Mouse (Mus musculus): Measurements from ENCODE around the gene Bcam. TPM values are rescaled to one million over a fixed set of nuclear protein-coding genes. Genes with fewer than 3 reads are reported as not detected.

Bcam gene
- polyA plus RNA-seq (2016; fragmentation: Nextera tagmentation; extraction: Ambion mirVana), result 68.3 and 79.4 TPM in 2 replicates

DNA sequence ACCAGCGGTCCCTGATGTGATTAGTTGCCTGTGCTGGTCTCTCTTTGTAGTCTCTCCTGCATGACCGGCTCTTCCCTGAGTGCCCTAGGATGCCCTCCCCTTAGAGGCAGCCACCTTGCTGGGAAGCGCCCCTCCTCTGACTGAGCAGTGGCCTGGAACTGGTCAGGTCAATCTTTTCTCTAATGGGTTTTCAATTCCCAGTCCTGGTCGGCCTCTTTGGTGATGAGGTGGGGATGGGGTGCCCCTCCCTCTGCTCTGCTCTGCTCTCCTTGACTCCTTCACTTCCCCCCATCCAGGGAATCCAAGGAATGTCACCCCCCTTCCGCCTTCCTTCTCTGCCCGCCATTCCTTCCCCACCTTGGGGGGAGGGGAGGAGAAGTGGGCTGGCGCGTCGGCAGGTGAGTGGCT lies at the start of gene Bcam:
Gene Bcam (minus strand): TSS at position 33 of the 408 bp plus-strand sequence.
- H3K4me1 ChIP-seq, result peaks cover 39% of the 10 kb centered on the region
- DNase-seq (ENCODE audit: low spot score), result peak; percentile 80
- under 1% methylated on average over 9 of the region's 9 CpGs for WGBS
- peaks cover 32% of the 10 kb centered on the region for H3K27me3 ChIP-seq (replicated peaks; ENCODE audit: low read depth, poor library complexity, severe bottlenecking)
- peak within 1 kb of the TSS; percentile 83 for H3K27ac ChIP-seq (replicated peaks)
- H3K4me3 ChIP-seq, result peak within 1 kb of the TSS; percentile 66
- H3K9me3 ChIP-seq, result no peaks in the 10 kb centered on the region
- peaks cover 10% of the 10 kb centered on the region; the same call in 1 of the 2 replicates for H3K36me3 ChIP-seq (replicated peaks)

GRCm38 (mm10) chr7:19818875-19819274 lies 48.1 kb upstream of the Bcam start:
- peaks cover 46% of the 10 kb centered on the region for H3K4me1 ChIP-seq
- WGBS, result 86% methylated on average over 7 of the region's 7 CpGs
- H3K36me3 ChIP-seq (replicated peaks), result no peaks in the 10 kb centered on the region
- H3K27me3 ChIP-seq (replicated peaks; ENCODE audit: low read depth, poor library complexity, severe bottlenecking), result peaks cover 99% of the 10 kb centered on the region
- no peak overlapping the region for H3K27ac ChIP-seq (replicated peaks)
- no peak overlapping the region for H3K4me3 ChIP-seq
- 0 out of 2 replicates have a peak, but pooled peaks cover 13% of the 10 kb centered on the region for H3K9me3 ChIP-seq
- no peak for DNase-seq (ENCODE audit: low spot score)

DNA sequence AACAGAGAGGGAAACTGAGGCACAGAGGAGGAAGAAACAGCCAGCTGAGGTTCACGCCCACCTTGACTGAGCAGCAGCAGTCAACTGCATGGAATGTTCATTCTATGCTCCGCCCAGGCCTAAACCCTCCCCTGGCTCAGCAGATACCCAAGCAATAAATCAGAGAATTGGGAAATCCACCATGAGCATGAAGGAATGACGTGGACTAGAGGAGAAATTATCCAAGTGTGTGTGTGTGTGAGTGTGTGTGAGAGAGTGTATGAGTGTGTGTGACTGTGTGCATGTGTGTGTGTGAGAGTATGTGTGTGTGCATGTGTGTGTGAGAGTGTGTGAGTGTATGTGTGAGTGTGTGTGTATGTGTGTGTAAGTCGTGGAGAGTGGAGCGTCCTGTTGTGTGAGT lies 47.6 kb upstream of the Bcam start:
- 87% methylated on average over 5 of the region's 5 CpGs for WGBS
- H3K4me1 ChIP-seq, result peaks cover 42% of the 10 kb centered on the region
- H3K9me3 ChIP-seq, result 0 out of 2 replicates have a peak, but pooled peaks cover 13% of the 10 kb centered on the region
- H3K4me3 ChIP-seq, result no peak overlapping the region
- H3K36me3 ChIP-seq (replicated peaks), result no peaks in the 10 kb centered on the region
- H3K27me3 ChIP-seq (replicated peaks; ENCODE audit: low read depth, poor library complexity, severe bottlenecking), result peaks cover 99% of the 10 kb centered on the region
- no peak for DNase-seq (ENCODE audit: low spot score)
- no peak overlapping the region for H3K27ac ChIP-seq (replicated peaks)

GRCm38 (mm10) chr7:19817382-19818105 lies 46.7 kb upstream of the Bcam start:
- peak; percentile 72 for DNase-seq (ENCODE audit: low spot score)
- Histone ChIP-seq H3K4me3 (peak overlapping the region; percentile 58), H3K4me1 (peaks cover 33% of the 10 kb centered on the region), H3K27me3 (replicated peaks; ENCODE audit: low read depth, poor library complexity, severe bottlenecking) (peaks cover 99% of the 10 kb centered on the region), H3K27ac (replicated peaks) (peak overlapping the region; percentile 59), H3K36me3 (replicated peaks) (no peaks in the 10 kb centered on the region), H3K9me3 (0 out of 2 replicates have a peak, but pooled peaks cover 13% of the 10 kb centered on the region)
- 4% methylated on average over 15 of the region's 15 CpGs for WGBS

- Histone ChIP-seq H3K36me3 (replicated peaks) (no peaks in the 10 kb centered on the region), H3K27me3 (replicated peaks; ENCODE audit: low read depth, poor library complexity, severe bottlenecking) (peaks cover 99% of the 10 kb centered on the region), H3K4me3 (peak overlapping the region; percentile 58), H3K27ac (replicated peaks) (peak overlapping the region; percentile 45; the same call in 1 of the 2 replicates), H3K4me1 (peaks cover 30% of the 10 kb centered on the region), H3K9me3 (0 out of 2 replicates have a peak, but pooled peaks cover 13% of the 10 kb centered on the region)
- DNase-seq (ENCODE audit: low spot score), result peak; percentile 83
- under 1% methylated on average over 28 of the region's 28 CpGs for WGBS
Measured at GRCm38 (mm10) chr7:19816224-19816771, 45.5 kb upstream of the Bcam start.

GRCm38 (mm10) chr7:19815296-19816223 lies 44.7 kb upstream of the Bcam start:
- 30% methylated on average over 17 of the region's 17 CpGs for WGBS
- Histone ChIP-seq H3K36me3 (replicated peaks) (no peaks in the 10 kb centered on the region), H3K27me3 (replicated peaks; ENCODE audit: low read depth, poor library complexity, severe bottlenecking) (peaks cover 99% of the 10 kb centered on the region), H3K9me3 (0 out of 2 replicates have a peak, but pooled peaks cover 10% of the 10 kb centered on the region), H3K27ac (replicated peaks) (0 out of 2 replicates have a peak overlapping the region, but pooled peaks have one; percentile 45), H3K4me3 (peak overlapping the region; percentile 58), H3K4me1 (peaks cover 35% of the 10 kb centered on the region)
- DNase-seq (ENCODE audit: low spot score), result no peak

DNA sequence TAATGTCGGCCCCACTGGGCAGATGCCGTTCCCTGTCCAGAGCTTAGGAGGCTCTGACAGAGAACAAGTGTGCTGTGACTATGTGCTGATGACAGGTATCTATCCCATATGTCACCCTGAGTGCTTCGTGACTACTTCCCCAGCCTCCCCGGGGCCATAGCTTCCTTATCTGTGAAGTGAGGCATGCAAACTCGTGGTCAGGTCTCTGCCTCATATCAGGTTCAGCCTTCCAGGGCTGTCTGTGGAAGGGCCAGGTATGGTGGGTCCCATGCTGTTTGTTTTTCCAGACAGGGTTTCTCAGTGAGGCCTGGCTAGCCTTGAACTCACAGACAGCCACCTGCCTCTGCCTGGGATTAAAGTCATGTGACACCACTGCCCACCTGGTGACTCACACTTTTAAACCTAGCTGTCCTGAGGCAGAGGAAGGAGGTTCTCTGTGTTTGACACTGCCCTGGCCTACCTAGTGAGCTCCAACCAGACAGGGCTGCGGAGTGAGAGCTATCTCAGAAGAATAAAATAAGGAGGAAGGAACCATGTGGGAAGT lies 42.8 kb upstream of the Bcam start:
- whole genome bisulfite sequencing, result 81% methylated on average over 6 of the region's 6 CpGs
- Histone ChIP-seq H3K27ac (replicated peaks) (no peak overlapping the region), H3K4me3 (no peak overlapping the region), H3K36me3 (replicated peaks) (no peaks in the 10 kb centered on the region), H3K4me1 (peaks cover 44% of the 10 kb centered on the region), H3K27me3 (replicated peaks; ENCODE audit: low read depth, poor library complexity, severe bottlenecking) (peaks cover 99% of the 10 kb centered on the region), H3K9me3 (0 out of 2 replicates have a peak, but pooled peaks cover 2% of the 10 kb centered on the region)
- no peak for DNase-seq (ENCODE audit: low spot score)

- 0 out of 2 replicates have a peak, but pooled peaks cover 2% of the 10 kb centered on the region for H3K9me3 ChIP-seq
- no peak overlapping the region for H3K4me3 ChIP-seq
- no peak overlapping the region for H3K27ac ChIP-seq (replicated peaks)
- 86% methylated on average over 4 of the region's 4 CpGs for WGBS
- no peaks in the 10 kb centered on the region for H3K36me3 ChIP-seq (replicated peaks)
- no peak for DNase-seq (ENCODE audit: low spot score)
- peaks cover 45% of the 10 kb centered on the region for H3K4me1 ChIP-seq
- peaks cover 99% of the 10 kb centered on the region for H3K27me3 ChIP-seq (replicated peaks; ENCODE audit: low read depth, poor library complexity, severe bottlenecking)
Measured at GRCm38 (mm10) chr7:19813161-19813560, 42.3 kb upstream of the Bcam start.

DNA sequence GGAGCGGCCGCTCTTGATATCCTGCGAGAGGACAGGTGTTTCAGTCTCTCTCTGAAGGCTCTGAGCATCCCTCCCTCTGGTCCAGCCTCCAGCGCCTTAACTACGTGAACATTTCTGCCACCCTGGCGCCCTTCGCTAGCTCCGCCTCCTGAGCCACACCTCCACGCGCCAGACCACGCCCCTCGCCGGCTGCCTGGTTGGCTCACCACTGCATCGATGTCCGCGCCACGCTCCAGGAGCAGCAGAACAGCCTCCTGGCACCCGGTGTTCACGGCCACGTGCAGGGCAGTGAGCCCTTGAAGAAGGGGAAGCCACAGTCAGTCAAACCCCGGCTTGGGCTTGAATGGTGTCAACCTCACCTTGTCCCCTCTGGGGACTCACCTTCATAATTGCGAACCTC lies 40.3 kb upstream of the Bcam start:
- Histone ChIP-seq H3K27me3 (replicated peaks; ENCODE audit: low read depth, poor library complexity, severe bottlenecking) (peaks cover 90% of the 10 kb centered on the region), H3K4me3 (peak overlapping the region; percentile 46), H3K9me3 (0 out of 2 replicates have a peak, but pooled peaks cover 2% of the 10 kb centered on the region), H3K36me3 (replicated peaks) (no peaks in the 10 kb centered on the region), H3K27ac (replicated peaks) (no peak overlapping the region), H3K4me1 (peaks cover 25% of the 10 kb centered on the region)
- 2% methylated on average over 22 of the region's 22 CpGs for WGBS
- peak; percentile 72 for DNase-seq (ENCODE audit: low spot score)

DNA sequence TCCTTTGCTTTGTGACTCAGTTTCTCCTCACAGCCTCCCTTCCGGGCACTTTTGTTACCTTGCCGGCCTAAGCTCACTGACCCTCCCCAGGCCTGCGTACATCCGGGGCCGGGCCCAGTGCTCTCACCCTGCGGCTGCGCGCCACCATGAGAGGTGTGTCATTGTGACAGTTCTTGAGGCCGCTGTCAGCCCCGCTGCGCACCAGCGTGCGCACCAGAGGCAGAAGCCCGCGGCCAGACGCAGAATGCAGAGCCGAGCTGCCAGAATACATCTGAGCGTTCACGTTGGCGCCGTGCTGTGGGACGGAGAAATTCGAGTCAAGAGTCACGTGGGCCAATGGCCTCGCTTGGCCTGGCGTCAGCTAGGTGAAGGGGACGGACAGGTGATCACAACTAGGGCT lies 38.6 kb upstream of the Bcam start:
- Histone ChIP-seq H3K36me3 (replicated peaks) (no peaks in the 10 kb centered on the region), H3K27ac (replicated peaks) (no peak overlapping the region), H3K4me3 (peak overlapping the region; percentile 49), H3K4me1 (peaks cover 18% of the 10 kb centered on the region), H3K9me3 (no peaks in the 10 kb centered on the region), H3K27me3 (replicated peaks; ENCODE audit: low read depth, poor library complexity, severe bottlenecking) (peaks cover 74% of the 10 kb centered on the region)
- WGBS, result 2% methylated on average over 27 of the region's 27 CpGs
- peak; percentile 63 for DNase-seq (ENCODE audit: low spot score)

DNA sequence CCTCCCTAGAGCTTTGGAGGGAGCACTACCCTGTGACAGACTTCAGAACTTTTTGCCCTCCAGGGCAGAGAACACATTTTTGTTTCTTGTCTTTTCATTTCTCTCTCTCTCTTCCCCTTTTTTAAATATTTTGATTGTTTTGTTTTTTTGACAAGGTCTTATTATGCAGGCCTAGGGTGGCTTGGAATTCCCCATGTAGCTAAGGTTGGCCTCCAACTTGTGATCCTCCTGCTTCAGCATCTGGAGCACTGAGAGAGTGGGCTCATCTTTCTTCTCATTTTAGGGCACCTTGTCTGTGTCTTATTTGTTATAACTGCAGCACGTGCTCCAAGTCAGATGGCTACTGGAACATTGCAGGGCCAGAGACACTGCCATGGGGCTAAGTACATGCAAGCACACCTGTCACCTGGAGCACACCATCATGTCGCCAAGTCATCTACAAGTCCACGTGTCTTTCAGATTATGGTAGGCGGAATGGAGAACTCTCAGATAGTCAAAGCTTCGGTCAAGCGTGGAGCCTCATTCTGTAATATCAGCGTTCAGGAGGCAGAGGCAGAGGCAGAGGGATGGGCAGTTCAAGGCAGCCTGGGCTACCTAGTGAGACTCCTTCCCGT lies 35.6 kb upstream of the Bcam start:
- DNase-seq (ENCODE audit: low spot score), result no peak
- Histone ChIP-seq H3K4me1 (peaks cover 17% of the 10 kb centered on the region), H3K4me3 (no peak overlapping the region), H3K36me3 (replicated peaks) (no peaks in the 10 kb centered on the region), H3K9me3 (no peaks in the 10 kb centered on the region), H3K27ac (replicated peaks) (no peak overlapping the region), H3K27me3 (replicated peaks; ENCODE audit: low read depth, poor library complexity, severe bottlenecking) (peaks cover 50% of the 10 kb centered on the region)
- 85% methylated on average over 8 of the region's 8 CpGs for WGBS

Data from embryonic facial prominence, embryonic 10.5 days (tissue).